Mouse (Mus musculus) T-helper 2 cell (primary cell): ENCODE measurements around the gene Slc16a13.
"Not testable (repeated sequence)": the region's sequence is repeated elsewhere in the genome, so short reads cannot be mapped to it uniquely, and the experiment has no call there.

Experiments
- in situ Hi-C: fragments of 300-600 bp; cut with MboI, MseI; formaldehyde crosslinking; loops from one replicate; pipeline ENCODE4 v1.15.1; 2025; ENCODE audit warnings: high pct_unique_total_duplicates

Gene Slc16a13

DNA sequence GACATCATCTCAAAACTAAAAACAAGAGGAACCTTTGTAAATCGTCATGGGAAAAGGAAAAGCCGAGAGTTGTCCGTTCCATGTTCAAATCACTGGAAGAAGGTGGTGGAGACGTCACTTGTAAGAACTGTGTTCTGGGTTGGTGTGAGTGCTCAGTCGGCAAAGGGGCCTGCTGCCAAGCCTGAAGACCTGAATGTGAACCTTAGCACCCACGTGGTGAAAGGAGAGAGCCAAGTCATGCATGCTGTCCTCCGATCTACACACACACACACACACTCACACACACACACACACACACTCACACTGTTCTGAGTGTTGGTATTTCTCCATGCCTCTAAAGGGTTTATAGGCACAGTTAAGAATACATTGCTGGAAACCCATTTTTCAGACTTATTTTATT, 49.7 kb downstream of the Slc16a13 start:
- in situ Hi-C loops, result no loop called here

DNA sequence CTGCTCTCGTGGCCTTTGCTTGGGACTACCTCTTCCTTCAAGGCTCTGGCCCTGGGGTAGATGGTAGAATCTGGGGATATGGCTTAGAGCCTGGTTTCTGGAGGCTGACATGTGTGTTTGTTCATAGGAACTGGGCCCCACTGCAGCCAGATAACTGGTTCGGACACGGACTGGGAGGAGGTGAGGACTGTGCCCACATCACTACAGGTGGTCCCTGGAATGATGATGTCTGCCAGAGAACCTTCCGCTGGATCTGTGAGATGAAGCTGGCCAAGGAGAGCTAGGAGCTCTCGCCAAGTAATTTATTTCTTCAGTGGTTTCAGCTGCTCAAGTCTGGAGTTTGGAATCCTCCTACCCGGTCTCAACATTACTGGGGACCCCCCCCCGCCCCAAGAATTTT, 50.6 kb downstream of the Slc16a13 start:
- in situ Hi-C loops, result no loop called here

DNA sequence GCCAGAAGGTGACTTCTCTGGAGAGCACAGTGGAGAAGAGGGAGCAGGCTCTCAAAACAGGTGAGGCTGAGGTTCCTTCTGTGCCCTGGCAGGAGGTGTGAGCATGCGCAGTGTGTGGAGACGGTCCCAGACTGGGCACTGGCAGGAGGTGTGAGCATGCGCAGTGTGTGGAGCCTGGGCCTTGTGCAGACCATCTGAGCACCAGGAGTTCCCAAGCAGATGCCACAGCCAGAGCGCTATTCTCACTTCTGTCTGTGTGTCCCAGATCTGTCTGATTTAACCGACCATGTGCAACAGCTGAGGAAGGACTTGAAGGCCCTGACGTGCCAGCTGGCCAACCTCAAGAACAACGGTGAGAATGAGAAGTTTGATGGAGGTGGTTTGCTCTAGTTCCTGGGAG, 51.4 kb downstream of the Slc16a13 start:
- in situ Hi-C loops, result not testable (repeated sequence)

DNA sequence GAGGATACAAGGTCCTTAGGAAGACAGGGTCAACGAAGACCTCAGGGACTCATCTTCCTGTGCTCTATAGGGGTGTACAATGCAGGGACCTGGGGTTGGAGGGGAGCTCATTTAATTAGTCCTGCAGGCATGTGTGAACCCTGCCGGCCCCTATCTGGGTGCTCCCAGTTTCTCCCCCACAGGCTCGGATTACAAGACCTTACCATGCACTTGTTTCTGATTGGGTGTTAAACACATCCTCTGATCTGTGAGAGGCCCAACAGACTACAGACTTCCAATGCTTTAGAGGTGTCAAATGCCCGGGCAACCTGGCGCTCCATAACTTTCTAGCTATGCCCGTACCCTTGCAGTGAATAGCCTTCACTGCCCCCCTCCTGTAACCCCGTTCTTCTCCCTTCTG, 52.7 kb downstream of the Slc16a13 start:
- in situ Hi-C loops, result no loop called here
